Mouse (Mus musculus) stomach, embryonic 14.5 days (tissue): ENCODE data around the gene Cep295nl. TPM values are rescaled to one million over a fixed set of nuclear protein-coding genes. Genes with fewer than 3 reads are reported as not detected.

ENCODE experiments used
- ATAC-seq: fragments of 200-750 bp; cut with Nextera tagmentation; 2 replicates; pipeline ENCODE4 v1.8.0; 2017; ENCODE audit warnings: low read depth, moderate TSS enrichment; ENCODE audit not compliant: insufficient number of reproducible peaks, insufficient read depth, low FRiP score
- H3K27ac ChIP-seq: fragments of 300-500 bp; sonication (generic); 2 replicates; pipeline ENCODE4 v1.5.1; 2014; ENCODE audit warnings: mild to moderate bottlenecking, low read length, moderate library complexity, mixed read lengths
- H3K27me3 ChIP-seq: fragments of 300-500 bp; sonication (generic); 2 replicates; pipeline ENCODE4 v1.6.1; 2014; ENCODE audit warnings: low read length, control low read depth, mixed read lengths; ENCODE audit not compliant: control insufficient read depth, insufficient read depth
- H3K36me3 ChIP-seq: fragments of 300-500 bp; sonication (generic); 2 replicates; pipeline ENCODE4 v1.6.1; 2014; ENCODE audit warnings: mild to moderate bottlenecking, control low read depth, low read length, moderate library complexity, mixed read lengths; ENCODE audit not compliant: control insufficient read depth, insufficient read depth
- H3K4me1 ChIP-seq: fragments of 300-500 bp; sonication (generic); 2 replicates; pipeline ENCODE4 v1.6.1; 2014; ENCODE audit warnings: low read length, control low read depth, mixed read lengths; ENCODE audit not compliant: control insufficient read depth, insufficient read depth
- H3K4me2 ChIP-seq: fragments of 300-500 bp; sonication (generic); replicated peaks from 2 replicates; pipeline ENCODE4 v1.6.1; 2014; ENCODE audit warnings: low read depth, low read length, control low read depth
- H3K4me3 ChIP-seq: fragments of 300-500 bp; sonication (generic); 2 replicates; pipeline ENCODE4 v1.5.1; 2014; ENCODE audit warnings: low read depth, low read length, control low read depth
- H3K9ac ChIP-seq: fragments of 300-500 bp; sonication (generic); replicated peaks from 2 replicates; pipeline ENCODE4 v1.6.1; 2014; ENCODE audit warnings: low read depth, mild to moderate bottlenecking, control low read depth, low read length, moderate library complexity, mixed read lengths
- H3K9me3 ChIP-seq: fragments of 300-500 bp; sonication (generic); 2 replicates; pipeline ENCODE4 v1.6.1; 2016; ENCODE audit warnings: low read depth, low read length, control low read depth; ENCODE audit not compliant: control insufficient read depth
- WGBS: fragments of 180-500 bp; shearing (Covaris S2); extraction: QIAGEN DNeasy Blood & Tissue Kit; methylation state at CpG from one replicate; pipeline ENCODE4 v1.1.7; 2014; 5-methylcytosine and 5-hydroxymethylcytosine counted together
- polyA plus RNA-seq: library from polyadenylated mRNA; unstranded; fragments of >200 nt; fragmentation: Nextera tagmentation; extraction: Ambion mirVana; gene quantifications from 2 replicates; pipeline ENCODE4 v1.2.1, GENCODE M21; 2014

The Cep295nl gene
- polyA plus RNA-seq, 1 experiment from 2014 or later = not detected

GRCm38 (mm10) chr11:118289562-118289961, 52.7 kb downstream of the Cep295nl start:
- peak overlapping the region; percentile 66 for H3K27ac ChIP-seq
- peak overlapping the region; percentile 62 for H3K4me3 ChIP-seq
- H3K36me3 ChIP-seq = peaks cover 23% of the 10 kb centered on the region
- H3K9me3 ChIP-seq = no peaks in the 10 kb centered on the region
- H3K4me1 ChIP-seq = peaks cover 10% of the 10 kb centered on the region
- H3K27me3 ChIP-seq = no peaks in the 10 kb centered on the region
- peak; percentile 5; the same call in 1 of the 2 replicates for ATAC-seq
- WGBS = under 1% methylated on average over 22 of the region's 22 CpGs
- peak overlapping the region; percentile 70 for H3K9ac ChIP-seq
- peak overlapping the region; percentile 77 for H3K4me2 ChIP-seq

- peaks cover 10% of the 10 kb centered on the region for H3K4me1 ChIP-seq
- H3K4me2 ChIP-seq = peak overlapping the region; percentile 77
- ATAC-seq = no peak
- H3K27ac ChIP-seq = peak overlapping the region; percentile 66
- H3K9me3 ChIP-seq = no peaks in the 10 kb centered on the region
- H3K36me3 ChIP-seq = peaks cover 27% of the 10 kb centered on the region
- H3K27me3 ChIP-seq = no peaks in the 10 kb centered on the region
- peak overlapping the region; percentile 62 for H3K4me3 ChIP-seq
- WGBS = under 1% methylated on average over 16 of the region's 16 CpGs
- peak overlapping the region; percentile 70 for H3K9ac ChIP-seq
These were observed 53.2 kb downstream of the Cep295nl start for GRCm38 (mm10) chr11:118289037-118289511.

- Histone ChIP-seq H3K9me3 (no peaks in the 10 kb centered on the region), H3K27ac (no peak overlapping the region), H3K27me3 (no peaks in the 10 kb centered on the region), H3K9ac (no peak overlapping the region), H3K36me3 (peaks cover 40% of the 10 kb centered on the region), H3K4me2 (no peak overlapping the region), H3K4me3 (no peak overlapping the region), H3K4me1 (peaks cover 10% of the 10 kb centered on the region)
- WGBS = 89% methylated on average over 9 of the region's 9 CpGs
- no peak for ATAC-seq
These were observed 54.7 kb downstream of the Cep295nl start for GRCm38 (mm10) chr11:118287573-118287972.

GRCm38 (mm10) chr11:118286434-118286833, 55.9 kb downstream of the Cep295nl start:
- no peak for ATAC-seq
- Histone ChIP-seq H3K9me3 (no peaks in the 10 kb centered on the region), H3K4me2 (no peak overlapping the region), H3K36me3 (peaks cover 50% of the 10 kb centered on the region), H3K4me1 (peaks cover 10% of the 10 kb centered on the region), H3K9ac (no peak overlapping the region), H3K4me3 (no peak overlapping the region), H3K27ac (0 out of 2 replicates have a peak overlapping the region, but pooled peaks have one; percentile 49), H3K27me3 (no peaks in the 10 kb centered on the region)
- WGBS = 79% methylated on average over 9 of the region's 9 CpGs

GRCm38 (mm10) chr11:118285791-118286190, 56.5 kb downstream of the Cep295nl start:
- Histone ChIP-seq H3K27ac (no peak overlapping the region), H3K4me2 (no peak overlapping the region), H3K27me3 (no peaks in the 10 kb centered on the region), H3K4me3 (no peak overlapping the region), H3K36me3 (peaks cover 50% of the 10 kb centered on the region), H3K9ac (no peak overlapping the region), H3K9me3 (no peaks in the 10 kb centered on the region), H3K4me1 (peaks cover 8% of the 10 kb centered on the region)
- no peak for ATAC-seq
- 89% methylated on average over 13 of the region's 13 CpGs for WGBS

Other genes starting within 250 kb of the Cep295nl start
- 0.25 and 0.29 TPM in 2 replicates for gene Dnah17, start 211.9 kb downstream of the Cep295nl start, polyA plus RNA-seq
- gene Cyth1, start 93.9 kb downstream of the Cep295nl start, polyA plus RNA-seq = 10.6 and 10.8 TPM in 2 replicates
- gene Usp36, start 52.3 kb downstream of the Cep295nl start, polyA plus RNA-seq = 17.5 and 19.1 TPM in 2 replicates
- 101 and 109 TPM in 2 replicates for gene Timp2, start 13.2 kb upstream of the Cep295nl start, polyA plus RNA-seq
- gene Lgals3bp, start 59.6 kb upstream of the Cep295nl start, polyA plus RNA-seq = 39.0 and 39.2 TPM in 2 replicates
- gene Cant1, start 76.6 kb upstream of the Cep295nl start, polyA plus RNA-seq = 21.8 and 25.7 TPM in 2 replicates
- gene C1qtnf1, start 85.7 kb upstream of the Cep295nl start, polyA plus RNA-seq = 7.0 and 7.9 TPM in 2 replicates
- 5.2 and 7.0 TPM in 2 replicates for gene Engase, start 134.3 kb upstream of the Cep295nl start, polyA plus RNA-seq